Mouse (Mus musculus) ES-E14 (cell line): Measurements from ENCODE around the gene Macrod2. TPM values are rescaled to one million over a fixed set of nuclear protein-coding genes. Genes with fewer than 3 reads are reported as not detected.

ENCODE experiments used
- DNase-seq: peaks from one replicate; pipeline ENCODE4 v3.0.0-alpha.2; 2013; ENCODE audit warnings: low read depth, low spot score
- H3K27ac ChIP-seq: 2 replicates; pipeline ENCODE4 v1.5.1; 2012; ENCODE audit warnings: low read depth, mild to moderate bottlenecking, low read length, moderate library complexity, mixed read lengths; ENCODE audit not compliant: poor library complexity, insufficient read depth, severe bottlenecking
- H3K36me3 ChIP-seq: 2 replicates; pipeline ENCODE4 v1.6.1; 2012; ENCODE audit warnings: mild to moderate bottlenecking, low read length, moderate library complexity, mixed read lengths; ENCODE audit not compliant: control insufficient read depth, poor library complexity, insufficient read depth, severe bottlenecking
- H3K4me1 ChIP-seq, 2 experiments: fragments of 150-350 bp in 1 of 2; sonication (generic) in 1 of 2; 2 replicates each; pipeline ENCODE4 v1.6.1; 2012; ENCODE audit warnings: low read length in 2 of 2, mild to moderate bottlenecking in 1 of 2, mixed read lengths in 1 of 2; ENCODE audit not compliant: control insufficient read depth in 2 of 2, insufficient read depth in 2 of 2, poor library complexity in 1 of 2
- H3K4me3 ChIP-seq, 2 experiments: fragments of 150-350 bp in 1 of 2; sonication (generic) in 1 of 2; 2 replicates each; pipeline ENCODE4 v1.5.1; 2012; ENCODE audit warnings: low read length in 2 of 2, low read depth in 1 of 2, mild to moderate bottlenecking in 1 of 2, mixed read lengths in 1 of 2; ENCODE audit not compliant: insufficient read depth in 1 of 2, poor library complexity in 1 of 2, severe bottlenecking in 1 of 2
- H3K9ac ChIP-seq: 2 replicates; pipeline ENCODE4 v1.6.1; 2012; ENCODE audit warnings: low read depth, mild to moderate bottlenecking, low read length, mixed read lengths; ENCODE audit not compliant: poor library complexity, insufficient read depth, severe bottlenecking
- H3K9me3 ChIP-seq: fragments of 150-350 bp; sonication (generic); 2 replicates; pipeline ENCODE4 v1.6.1; 2012; ENCODE audit warnings: low read depth, mild to moderate bottlenecking, low read length; ENCODE audit not compliant: control insufficient read depth, insufficient read depth
- CHD2 ChIP-seq: IDR thresholded peaks from 2 replicates; pipeline ENCODE4 v1.6.1; 2014; ENCODE audit warnings: mild to moderate bottlenecking, low read depth, low read length, inconsistent platforms
- HCFC1 ChIP-seq: IDR thresholded peaks from 2 replicates; pipeline ENCODE4 v1.6.1; 2012; ENCODE audit warnings: low read length, inconsistent platforms, borderline replicate concordance; ENCODE audit not compliant: insufficient read depth
- MAFK ChIP-seq: IDR thresholded peaks from 2 replicates; pipeline ENCODE4 v1.6.1; 2014; ENCODE audit warnings: mild to moderate bottlenecking, low read depth, low read length, inconsistent platforms; ENCODE audit not compliant: insufficient read depth
- ZC3H11A ChIP-seq: IDR thresholded peaks from 2 replicates; pipeline ENCODE4 v1.6.1; 2012; ENCODE audit warnings: low read depth, mild to moderate bottlenecking, inconsistent platforms, low read length, borderline replicate concordance
- ZNF384 ChIP-seq: IDR thresholded peaks from 2 replicates; pipeline ENCODE4 v1.6.1; 2012; ENCODE audit warnings: low read depth, low read length, inconsistent platforms
- in situ Hi-C, 2 experiments: fragments of 600-800 bp; cut with MboI; formaldehyde crosslinking; loops; one replicate each; pipeline ENCODE4 v1.15.1; 2025; ENCODE audit warnings: low sequenced_read_pairs in 2 of 2, inconsistent platforms in 1 of 2; ENCODE audit not compliant: unreplicated experiment in 2 of 2
- total RNA-seq: library from RNA; depleted of rRNA; stranded (reverse); fragments of 300-350 nt; gene quantifications from 2 replicates; pipeline ENCODE4 v1.2.3, GENCODE M21; 2012

Macrod2 gene
- total RNA-seq, 1 experiment = 12.7 TPM

- no peak overlapping the region for H3K27ac ChIP-seq
- H3K4me3 ChIP-seq = no peak overlapping the region
- H3K9ac ChIP-seq = no peak overlapping the region
- in situ Hi-C loops = no loop called here
- H3K9me3 ChIP-seq = no peaks in the 10 kb centered on the region
- TF ChIP-seq CHD2 = no peak
- no peak for TF ChIP-seq ZNF384
- no peak for TF ChIP-seq HCFC1
- TF ChIP-seq MAFK = no peak
- no peak for TF ChIP-seq ZC3H11A
- H3K4me1 ChIP-seq = no peaks in the 10 kb centered on the region
- no peak for DNase-seq
- no peaks in the 10 kb centered on the region for H3K36me3 ChIP-seq
Observed at GRCm38 (mm10) chr2:141920377-141920992, 1525.4 kb downstream of the Macrod2 start.

GRCm38 (mm10) chr2:141935130-141935529 lies 1540.0 kb downstream of the Macrod2 start:
- H3K4me3 ChIP-seq = no peak overlapping the region
- DNase-seq = no peak
- no peaks in the 10 kb centered on the region for H3K4me1 ChIP-seq
- in situ Hi-C loops = no loop called here
- no peaks in the 10 kb centered on the region for H3K36me3 ChIP-seq
- no peak overlapping the region for H3K9ac ChIP-seq
- no peak overlapping the region for H3K27ac ChIP-seq
- H3K9me3 ChIP-seq = no peaks in the 10 kb centered on the region
- TF ChIP-seq ZNF384 (no peak), HCFC1 (no peak), MAFK (no peak), ZC3H11A (no peak), CHD2 (no peak)

GRCm38 (mm10) chr2:141954795-141955194 lies 1559.7 kb downstream of the Macrod2 start:
- Histone ChIP-seq H3K4me3 (no peak overlapping the region), H3K9ac (no peak overlapping the region), H3K9me3 (no peaks in the 10 kb centered on the region), H3K27ac (no peak overlapping the region), H3K36me3 (no peaks in the 10 kb centered on the region), H3K4me1 (no peaks in the 10 kb centered on the region)
- no peak for DNase-seq
- in situ Hi-C loops = no loop called here
- no peak for TF ChIP-seq MAFK
- no peak for TF ChIP-seq HCFC1
- TF ChIP-seq CHD2 = no peak
- no peak for TF ChIP-seq ZC3H11A
- no peak for TF ChIP-seq ZNF384

DNA sequence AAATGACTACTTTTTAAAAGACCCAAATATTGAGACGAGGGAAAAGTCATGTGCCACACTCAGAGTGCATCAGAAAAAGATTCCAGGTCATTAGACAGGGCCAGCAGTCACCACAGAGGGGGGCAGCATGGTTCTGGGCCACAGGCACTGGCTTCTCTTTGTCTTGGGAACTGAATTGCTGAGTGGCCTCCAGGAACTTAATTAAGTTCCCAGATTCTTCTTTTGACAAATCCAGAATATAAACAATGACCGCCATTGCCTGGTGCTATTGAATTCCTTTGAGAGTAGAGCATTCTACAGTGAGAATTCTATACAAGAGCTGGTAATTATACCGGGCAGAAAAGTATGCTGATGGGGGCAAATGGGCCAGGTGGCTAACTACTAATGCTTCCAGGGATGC lies 1560.1 kb downstream of the Macrod2 start:
- H3K36me3 ChIP-seq = no peaks in the 10 kb centered on the region

DNA sequence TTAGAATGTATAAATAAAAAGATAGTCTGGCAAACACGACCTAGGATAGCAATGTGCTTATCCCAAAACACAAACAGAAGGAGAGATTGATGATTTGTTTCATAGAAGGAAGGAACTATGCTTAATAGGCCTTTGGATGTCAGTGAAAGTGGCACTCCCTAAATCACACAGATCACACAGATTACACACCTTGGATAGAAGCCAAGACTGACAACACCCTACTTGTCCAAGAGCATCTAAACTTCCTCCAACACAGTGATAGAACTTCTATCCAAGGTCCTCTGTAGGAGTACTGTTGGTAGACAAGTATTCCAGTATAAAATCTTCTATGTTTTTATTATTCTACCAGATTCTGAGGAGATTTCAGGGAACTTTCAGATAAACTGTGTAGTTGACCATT lies 1567.8 kb downstream of the Macrod2 start:
- Histone ChIP-seq H3K4me3 (no peak overlapping the region), H3K36me3 (no peaks in the 10 kb centered on the region), H3K9me3 (no peaks in the 10 kb centered on the region), H3K27ac (no peak overlapping the region), H3K9ac (no peak overlapping the region), H3K4me1 (no peaks in the 10 kb centered on the region)
- in situ Hi-C loops = no loop called here
- TF ChIP-seq ZC3H11A (no peak), ZNF384 (no peak), CHD2 (no peak), HCFC1 (no peak), MAFK (no peak)
- no peak for DNase-seq

More for the DNA sequence above, 1560.1 kb downstream of the Macrod2 start:
- Histone ChIP-seq H3K4me3 (no peak overlapping the region), H3K4me1 (no peaks in the 10 kb centered on the region), H3K27ac (no peak overlapping the region), H3K9ac (no peak overlapping the region), H3K9me3 (no peaks in the 10 kb centered on the region)
- in situ Hi-C loops = no loop called here
- TF ChIP-seq ZC3H11A (no peak), HCFC1 (no peak), ZNF384 (no peak), CHD2 (no peak), MAFK (no peak)
- DNase-seq = no peak
